Mouse (Mus musculus) lung, adult 2 months (tissue): ENCODE results near the gene Adcy2.

Source experiments
- CTCF ChIP-seq: fragments of 200-500 bp; IDR thresholded peaks from 2 replicates; pipeline ENCODE4 v1.5.1; 2011; ENCODE audit warnings: mild to moderate bottlenecking, low read length, control low read depth; ENCODE audit not compliant: insufficient read depth
- POLR2A ChIP-seq: fragments of 200-500 bp; IDR thresholded peaks from 2 replicates; pipeline ENCODE4 v1.6.1; 2011; ENCODE audit warnings: low read depth, mild to moderate bottlenecking, control low read depth, low read length, borderline replicate concordance; ENCODE audit errors: extremely low read depth

DNA sequence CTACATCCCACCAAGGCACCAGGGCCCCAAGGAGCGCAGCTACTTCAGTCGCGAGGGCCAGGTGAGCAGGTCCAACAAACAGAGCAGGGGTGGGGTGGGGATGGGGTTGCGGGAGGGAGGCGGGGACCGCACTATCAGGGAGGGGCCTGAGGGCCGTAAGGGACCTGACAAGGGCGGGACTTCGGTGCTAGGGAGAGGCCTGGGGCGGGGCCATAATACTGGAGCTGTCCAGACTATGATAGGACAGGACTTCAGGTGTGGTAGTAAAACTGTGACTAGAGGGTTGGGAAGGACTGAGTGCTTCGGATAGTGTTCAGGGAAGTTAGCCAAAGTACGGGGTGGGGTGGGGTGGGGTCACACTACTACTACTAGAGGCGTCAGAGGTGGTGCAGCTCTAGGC lies 401.7 kb downstream of the Adcy2 start:
- no peak for TF ChIP-seq CTCF
- TF ChIP-seq POLR2A, result no peak
